In the genomic region with DNA sequence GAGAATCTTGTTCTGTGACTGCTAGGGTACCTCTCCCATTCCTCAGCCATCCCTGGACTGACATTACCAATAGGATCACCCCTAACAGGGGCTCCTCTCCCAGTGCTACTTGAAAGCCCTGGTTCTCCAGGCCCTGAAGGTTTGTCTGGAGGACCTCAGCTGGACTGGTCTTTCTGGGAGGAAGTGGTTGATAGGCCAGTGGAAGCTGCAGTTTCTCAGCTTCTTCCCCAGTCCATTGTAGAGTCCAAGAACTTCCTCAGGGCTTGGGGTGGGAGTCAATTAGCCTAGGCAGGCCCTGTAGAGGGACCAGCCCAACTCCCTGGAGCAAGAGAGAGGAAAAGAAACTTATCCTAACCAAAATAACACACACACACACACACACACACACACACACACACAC, we compare ENCODE assay signal across 10 mouse cellular contexts. TPM values are rescaled to one million over a fixed set of nuclear protein-coding genes. Genes with fewer than 3 reads are reported as not detected.
DNase-seq lines count a peak whose midpoint lies in the region; ATAC-seq and TF ChIP-seq lines count a peak whose summit lies in the region.
"Had no signal": no experiment of that assay in that cellular context is flagged by ENCODE, and none has a peak within 500 bp of the region (broad histone marks: within the 10 kb centered on the region; RNA-seq: fewer than 3 reads in every experiment).

No protein-coding gene starts in this region.

- H3K4me3 ChIP-seq in hindbrain, embryonic 10.5 days = peak overlapping the region; percentile 22; the same call in 1 of the 2 replicates
- H3K4me3 ChIP-seq in hindbrain, postnatal 0 days (ENCODE audit: low read length) = no peak overlapping the region
- no peak overlapping the region for H3K4me3 ChIP-seq in spleen, adult 2 months (ENCODE audit: extremely low read depth, insufficient read depth, insufficient read length)
- H3K4me3 ChIP-seq in limb, embryonic 10.5 days = peak overlapping the region; percentile 11; the same call in 1 of the 2 replicates

- TF ChIP-seq POLR2A in spleen, adult 2 months (IDR thresholded peaks at IDR 0.05; ENCODE audit: low read depth, low read length) = no peak

- peak overlapping the region; percentile 84 for H3K27ac ChIP-seq in hindbrain, embryonic 10.5 days
- H3K27ac ChIP-seq in hindbrain, postnatal 0 days = no peak overlapping the region
- peak overlapping the region; percentile 51 for H3K27ac ChIP-seq in spleen, adult 2 months (ENCODE audit: insufficient read depth, low read length)
- peak overlapping the region; percentile 74 for H3K27ac ChIP-seq in limb, embryonic 10.5 days

- DNase-seq in hindbrain, embryonic 10.5 days (ENCODE audit: low spot score) = no peak
- DNase-seq in hindbrain, postnatal 0 days (ENCODE audit: low spot score) = no peak
- no peak for DNase-seq in spleen, adult 2 months (ENCODE audit: low read depth in 1 of 2, low spot score in 2 of 2)
- no peak for DNase-seq in spleen, adult 18-20 months
- DNase-seq in limb, embryonic 10.5 days (ENCODE audit: low spot score) = no peak
- no peak for DNase-seq in B cell, adult 2 months
- DNase-seq in right cerebral cortex, postnatal 14 days = no peak
- DNase-seq: cerebellum, postnatal 36 days; gastrocnemius, postnatal 14 days; lung, postnatal 14 days had no signal

- no peak overlapping the region for H3K4me2 ChIP-seq in hindbrain, postnatal 0 days (ENCODE audit: low read depth, low read length)

- no peaks in the 10 kb centered on the region for H3K36me3 ChIP-seq in hindbrain, embryonic 10.5 days
- H3K36me3 ChIP-seq in hindbrain, postnatal 0 days (ENCODE audit: insufficient read depth, low read length) = no peaks in the 10 kb centered on the region
- H3K36me3 ChIP-seq in spleen, adult 2 months (ENCODE audit: control insufficient read depth, insufficient read depth, low read length) = no peaks in the 10 kb centered on the region
- H3K36me3 ChIP-seq in limb, embryonic 10.5 days = no peaks in the 10 kb centered on the region

- no peaks in the 10 kb centered on the region for H3K9me3 ChIP-seq in hindbrain, embryonic 10.5 days
- no peaks in the 10 kb centered on the region for H3K9me3 ChIP-seq in hindbrain, postnatal 0 days (ENCODE audit: low read length)
- H3K9me3 ChIP-seq in limb, embryonic 10.5 days (replicated peaks) = no peaks in the 10 kb centered on the region

- H3K27me3 ChIP-seq in hindbrain, embryonic 10.5 days (ENCODE audit: insufficient read depth, poor library complexity, severe bottlenecking) = no peaks in the 10 kb centered on the region
- H3K27me3 ChIP-seq in hindbrain, postnatal 0 days (ENCODE audit: insufficient read depth, low read length) = no peaks in the 10 kb centered on the region
- H3K27me3 ChIP-seq in spleen, adult 2 months (ENCODE audit: control insufficient read depth, insufficient read depth, low read length) = no peaks in the 10 kb centered on the region
- H3K27me3 ChIP-seq in limb, embryonic 10.5 days (ENCODE audit: low read depth, poor library complexity, severe bottlenecking) = no peaks in the 10 kb centered on the region

- TF ChIP-seq CTCF in hindbrain, postnatal 0 days (IDR thresholded peaks at IDR 0.05; ENCODE audit: low read depth) = no peak
- no peak for TF ChIP-seq CTCF in spleen, adult 2 months (IDR thresholded peaks at IDR 0.05; ENCODE audit: extremely low read depth, insufficient read depth, insufficient read length, insufficient replicate concordance)

- no peak for ATAC-seq in hindbrain, postnatal 0 days

- peaks cover 33% of the 10 kb centered on the region for H3K4me1 ChIP-seq in hindbrain, embryonic 10.5 days (replicated peaks)
- no peaks in the 10 kb centered on the region for H3K4me1 ChIP-seq in hindbrain, postnatal 0 days (ENCODE audit: insufficient read depth, low read length)
- H3K4me1 ChIP-seq in spleen, adult 2 months (ENCODE audit: control insufficient read depth, insufficient read depth, insufficient read length) = peaks cover 10% of the 10 kb centered on the region; the same call in 1 of the 2 replicates
- H3K4me1 ChIP-seq in limb, embryonic 10.5 days = peaks cover 23% of the 10 kb centered on the region

- H3K9ac ChIP-seq in hindbrain, postnatal 0 days (replicated peaks; ENCODE audit: low read length) = no peak overlapping the region

RNA-seq across cellular contexts. Expression of a gene that starts 11.8 kb away (rescaled TPM):
- 178 and 184 TPM in 2 replicates for polyA plus RNA-seq in hindbrain, embryonic 10.5 days (2016; fragmentation: Nextera tagmentation; extraction: Ambion mirVana)
- total RNA-seq in hindbrain, postnatal 0 days (2014; rRNA removed) = 60.7 and 63.5 TPM in 2 replicates
- polyA plus RNA-seq in hindbrain, postnatal 0 days (2015; fragmentation: Nextera tagmentation; extraction: Ambion mirVana) = 125 and 135 TPM in 2 replicates
- polyA plus RNA-seq in spleen, adult 2 months (2012; rRNA removed) = 59.1 and 62.2 TPM in 2 replicates
- polyA plus RNA-seq in limb, embryonic 10.5 days (2016; fragmentation: Nextera tagmentation; extraction: Ambion mirVana) = 187 and 191 TPM in 2 replicates

RNA-seq across cellular contexts. Expression of a gene that starts 34.8 kb away (rescaled TPM):
- polyA plus RNA-seq in hindbrain, embryonic 10.5 days (2016; fragmentation: Nextera tagmentation; extraction: Ambion mirVana) = 7.8 and 10.5 TPM in 2 replicates
- total RNA-seq in hindbrain, postnatal 0 days (2014; rRNA removed) = 103 and 137 TPM in 2 replicates
- polyA plus RNA-seq in hindbrain, postnatal 0 days (2015; fragmentation: Nextera tagmentation; extraction: Ambion mirVana) = 33.2 and 35.6 TPM in 2 replicates
- polyA plus RNA-seq in spleen, adult 2 months (2012; rRNA removed) = 6.1 and 6.2 TPM in 2 replicates
- 0.74 and 2.9 TPM in 2 replicates for polyA plus RNA-seq in limb, embryonic 10.5 days (2016; fragmentation: Nextera tagmentation; extraction: Ambion mirVana)

Comparison
In these comparisons a context has a peak if more than half of its experiments do, and no peak if none do; other contexts are left out.
1. H3K4me3 ChIP-seq: peak in hindbrain, embryonic 10.5 days (single experiment) and limb, embryonic 10.5 days (single experiment); none in hindbrain, postnatal 0 days (single experiment) and spleen, adult 2 months (single experiment).